Mouse (Mus musculus): ENCODE results near the gene Them5. TPM values are rescaled to one million over a fixed set of nuclear protein-coding genes. Genes with fewer than 3 reads are reported as not detected.

The Them5 gene
- polyA plus RNA-seq, 1 experiment from 2014 or later = 0.19 TPM

GRCm38 (mm10) chr3:94388047-94388446 is 46.1 kb downstream of the Them5 start:
- no peak for ATAC-seq (ENCODE audit: insufficient read depth, low FRiP score, low TSS enrichment)

GRCm38 (mm10) chr3:94389420-94389819 is 47.5 kb downstream of the Them5 start:
- Histone ChIP-seq H3K27ac (ENCODE audit: low read depth, low read length) (no peak overlapping the region), H3K4me2 (ENCODE audit: low read depth) (no peak overlapping the region), H3K4me3 (ENCODE audit: low read depth, low read length) (no peak overlapping the region), H3K9ac (ENCODE audit: low read length) (no peak overlapping the region), H3K4me1 (ENCODE audit: control insufficient read depth, insufficient read depth, low read length) (no peaks in the 10 kb centered on the region), H3K27me3 (ENCODE audit: control insufficient read depth, insufficient read depth, low read length) (no peaks in the 10 kb centered on the region), H3K9me3 (ENCODE audit: control insufficient read depth, low read length) (no peaks in the 10 kb centered on the region), H3K36me3 (ENCODE audit: control insufficient read depth, insufficient read depth, low read length) (no peaks in the 10 kb centered on the region)
- 97% methylated on average over 16 of the region's 16 CpGs for WGBS
- DNase-seq (ENCODE audit: low spot score) = no peak
- ATAC-seq (ENCODE audit: insufficient read depth, low FRiP score, low TSS enrichment) = no peak

More at GRCm38 (mm10) chr3:94388047-94388446, 46.1 kb downstream of the Them5 start:
- no peaks in the 10 kb centered on the region for H3K36me3 ChIP-seq (ENCODE audit: control insufficient read depth, insufficient read depth, low read length)
- no peak overlapping the region for H3K9ac ChIP-seq (ENCODE audit: low read length)
- H3K4me3 ChIP-seq (ENCODE audit: low read depth, low read length) = no peak overlapping the region
- DNase-seq (ENCODE audit: low spot score) = no peak
- H3K27ac ChIP-seq (ENCODE audit: low read depth, low read length) = no peak overlapping the region
- H3K4me1 ChIP-seq (ENCODE audit: control insufficient read depth, insufficient read depth, low read length) = no peaks in the 10 kb centered on the region
- no peaks in the 10 kb centered on the region for H3K27me3 ChIP-seq (ENCODE audit: control insufficient read depth, insufficient read depth, low read length)
- no peaks in the 10 kb centered on the region for H3K9me3 ChIP-seq (ENCODE audit: control insufficient read depth, low read length)
- WGBS = 77% methylated on average over 5 of the region's 5 CpGs
- H3K4me2 ChIP-seq (ENCODE audit: low read depth) = no peak overlapping the region

- Histone ChIP-seq H3K4me3 (ENCODE audit: low read depth, low read length) (no peak overlapping the region), H3K4me1 (ENCODE audit: control insufficient read depth, insufficient read depth, low read length) (no peaks in the 10 kb centered on the region), H3K4me2 (ENCODE audit: low read depth) (no peak overlapping the region), H3K27ac (ENCODE audit: low read depth, low read length) (no peak overlapping the region), H3K9ac (ENCODE audit: low read length) (no peak overlapping the region), H3K36me3 (ENCODE audit: control insufficient read depth, insufficient read depth, low read length) (no peaks in the 10 kb centered on the region), H3K9me3 (ENCODE audit: control insufficient read depth, low read length) (no peaks in the 10 kb centered on the region), H3K27me3 (ENCODE audit: control insufficient read depth, insufficient read depth, low read length) (no peaks in the 10 kb centered on the region)
- DNase-seq (ENCODE audit: low spot score) (no peak), ATAC-seq (ENCODE audit: insufficient read depth, low FRiP score, low TSS enrichment) (no peak)
- WGBS = 78% methylated on average over 5 of the region's 5 CpGs
Measured at GRCm38 (mm10) chr3:94391001-94391400, 49.1 kb downstream of the Them5 start.

DNA sequence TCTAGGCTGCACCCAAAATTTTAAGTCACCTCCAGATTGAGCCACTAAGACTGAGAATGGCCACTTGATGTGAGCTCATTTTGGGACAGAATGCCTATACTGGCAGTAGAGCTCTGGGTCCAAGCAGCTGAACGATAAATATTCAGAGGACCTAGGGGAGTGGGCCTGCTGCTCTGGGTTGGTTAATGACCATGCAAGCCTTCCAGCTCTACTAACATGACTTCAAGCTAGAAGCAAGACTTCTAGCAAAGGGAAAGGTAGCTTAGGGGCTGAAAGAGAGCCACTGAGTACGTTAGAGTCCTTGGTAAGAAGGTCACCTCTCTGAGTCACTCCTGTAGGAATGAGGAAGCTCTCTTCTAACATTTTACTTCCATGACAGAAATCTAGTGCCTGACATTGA is 50.2 kb downstream of the Them5 start:
- Histone ChIP-seq H3K9me3 (ENCODE audit: control insufficient read depth, low read length) (no peaks in the 10 kb centered on the region), H3K36me3 (ENCODE audit: control insufficient read depth, insufficient read depth, low read length) (no peaks in the 10 kb centered on the region), H3K4me3 (ENCODE audit: low read depth, low read length) (no peak overlapping the region), H3K4me2 (ENCODE audit: low read depth) (no peak overlapping the region), H3K4me1 (ENCODE audit: control insufficient read depth, insufficient read depth, low read length) (no peaks in the 10 kb centered on the region), H3K27me3 (ENCODE audit: control insufficient read depth, insufficient read depth, low read length) (no peaks in the 10 kb centered on the region), H3K9ac (ENCODE audit: low read length) (no peak overlapping the region), H3K27ac (ENCODE audit: low read depth, low read length) (no peak overlapping the region)
- 83% methylated on average over 2 of the region's 2 CpGs for WGBS
- ATAC-seq (ENCODE audit: insufficient read depth, low FRiP score, low TSS enrichment) (no peak), DNase-seq (ENCODE audit: low spot score) (no peak)

- Histone ChIP-seq H3K9ac (ENCODE audit: low read length) (no peak overlapping the region), H3K4me2 (ENCODE audit: low read depth) (no peak overlapping the region), H3K4me3 (ENCODE audit: low read depth, low read length) (no peak overlapping the region), H3K4me1 (ENCODE audit: control insufficient read depth, insufficient read depth, low read length) (no peaks in the 10 kb centered on the region), H3K36me3 (ENCODE audit: control insufficient read depth, insufficient read depth, low read length) (no peaks in the 10 kb centered on the region), H3K9me3 (ENCODE audit: control insufficient read depth, low read length) (no peaks in the 10 kb centered on the region), H3K27me3 (ENCODE audit: control insufficient read depth, insufficient read depth, low read length) (no peaks in the 10 kb centered on the region), H3K27ac (ENCODE audit: low read depth, low read length) (no peak overlapping the region)
- WGBS = 71% methylated on average over 4 of the region's 4 CpGs
- DNase-seq (ENCODE audit: low spot score) (no peak), ATAC-seq (ENCODE audit: insufficient read depth, low FRiP score, low TSS enrichment) (no peak)
Measured at GRCm38 (mm10) chr3:94393049-94393448, 51.1 kb downstream of the Them5 start.

DNA sequence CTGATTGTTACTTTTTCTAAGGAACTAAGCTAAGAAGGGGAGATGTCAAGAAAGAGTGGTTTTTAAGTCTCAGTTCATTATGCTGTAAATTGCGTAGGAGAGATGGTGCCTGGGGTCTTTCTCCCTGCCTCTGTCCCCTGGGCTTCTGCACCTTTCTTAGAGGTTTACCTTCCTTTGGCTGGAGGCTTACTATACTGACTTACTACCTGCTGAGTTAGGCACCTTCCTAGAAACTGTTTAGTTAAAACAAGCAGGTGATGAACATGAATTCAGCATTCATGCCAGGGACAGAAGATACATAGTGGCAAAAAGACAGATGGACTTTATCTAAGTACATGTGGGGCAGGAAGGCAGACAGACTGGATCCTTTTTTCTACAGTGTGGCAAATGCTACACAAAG is 54.4 kb downstream of the Them5 start:
- Histone ChIP-seq H3K27me3 (ENCODE audit: control insufficient read depth, insufficient read depth, low read length) (no peaks in the 10 kb centered on the region), H3K9ac (ENCODE audit: low read length) (no peak overlapping the region), H3K9me3 (ENCODE audit: control insufficient read depth, low read length) (no peaks in the 10 kb centered on the region), H3K4me3 (ENCODE audit: low read depth, low read length) (no peak overlapping the region), H3K27ac (ENCODE audit: low read depth, low read length) (no peak overlapping the region), H3K4me1 (ENCODE audit: control insufficient read depth, insufficient read depth, low read length) (peaks cover 8% of the 10 kb centered on the region; the same call in 1 of the 2 replicates), H3K36me3 (ENCODE audit: control insufficient read depth, insufficient read depth, low read length) (no peaks in the 10 kb centered on the region), H3K4me2 (ENCODE audit: low read depth) (no peak overlapping the region)
- 84% methylated on average over 1 of the region's 1 CpGs for WGBS
- ATAC-seq (ENCODE audit: insufficient read depth, low FRiP score, low TSS enrichment) (no peak), DNase-seq (ENCODE audit: low spot score) (no peak)

DNA sequence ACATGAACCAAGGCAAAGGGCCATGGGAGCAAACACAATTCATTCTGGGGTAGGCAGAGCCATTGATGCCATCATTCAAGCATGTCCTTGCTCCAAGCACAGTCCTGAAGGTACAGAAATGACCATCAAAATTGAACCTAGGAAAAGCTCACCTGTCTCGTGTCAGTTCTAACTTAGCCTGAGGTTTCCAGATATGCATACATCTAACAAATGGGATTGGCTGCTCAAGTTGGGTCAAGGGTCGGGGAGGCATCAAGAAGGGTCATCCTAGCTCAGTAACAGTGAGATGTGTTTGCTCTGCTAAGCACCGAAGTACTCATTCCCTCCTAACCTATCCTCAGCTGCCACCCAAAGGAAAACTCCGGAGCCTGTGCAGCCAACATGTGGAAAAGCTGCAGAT is 55.0 kb downstream of the Them5 start:
- H3K4me1 ChIP-seq (ENCODE audit: control insufficient read depth, insufficient read depth, low read length) = peaks cover 8% of the 10 kb centered on the region; the same call in 1 of the 2 replicates
- DNase-seq (ENCODE audit: low spot score) (no peak), ATAC-seq (ENCODE audit: insufficient read depth, low FRiP score, low TSS enrichment) (no peak)
- H3K4me2 ChIP-seq (ENCODE audit: low read depth) = no peak overlapping the region
- H3K27me3 ChIP-seq (ENCODE audit: control insufficient read depth, insufficient read depth, low read length) = no peaks in the 10 kb centered on the region
- no peaks in the 10 kb centered on the region for H3K36me3 ChIP-seq (ENCODE audit: control insufficient read depth, insufficient read depth, low read length)
- H3K9me3 ChIP-seq (ENCODE audit: control insufficient read depth, low read length) = no peaks in the 10 kb centered on the region
- H3K4me3 ChIP-seq (ENCODE audit: low read depth, low read length) = no peak overlapping the region
- no peak overlapping the region for H3K9ac ChIP-seq (ENCODE audit: low read length)
- H3K27ac ChIP-seq (ENCODE audit: low read depth, low read length) = no peak overlapping the region
- WGBS = 83% methylated on average over 4 of the region's 4 CpGs

Other genes starting within 250 kb of the Them5 start
- not detected in 2 replicates for gene Gm10696, start 163.9 kb upstream of the Them5 start, polyA plus RNA-seq (2014; fragmentation: Nextera tagmentation; extraction: Ambion mirVana)
- not detected in 2 replicates for gene Gm5286, start 145.4 kb upstream of the Them5 start, polyA plus RNA-seq (2014; fragmentation: Nextera tagmentation; extraction: Ambion mirVana)
- not detected in 2 replicates for gene Gm4778, start 78.1 kb upstream of the Them5 start, polyA plus RNA-seq (2014; fragmentation: Nextera tagmentation; extraction: Ambion mirVana)
- gene Them4, start 32.0 kb upstream of the Them5 start, polyA plus RNA-seq (2014; fragmentation: Nextera tagmentation; extraction: Ambion mirVana) = 14.8 TPM in 2 replicates
- 1.4 and 1.6 TPM in 2 replicates for gene C2cd4d, start 20.3 kb downstream of the Them5 start, polyA plus RNA-seq (2014; fragmentation: Nextera tagmentation; extraction: Ambion mirVana)
- gene Rorc, start 30.7 kb downstream of the Them5 start, polyA plus RNA-seq (2014; fragmentation: Nextera tagmentation; extraction: Ambion mirVana) = 0.28 TPM in 1 of 2 replicates, not detected in the other
- gene Lingo4, start 56.4 kb downstream of the Them5 start, polyA plus RNA-seq (2014; fragmentation: Nextera tagmentation; extraction: Ambion mirVana) = 0.33 and 0.46 TPM in 2 replicates
- 43.8 and 48.1 TPM in 2 replicates for gene Tdrkh, start 71.2 kb downstream of the Them5 start, polyA plus RNA-seq (2014; fragmentation: Nextera tagmentation; extraction: Ambion mirVana)
- gene Mrpl9, start 101.2 kb downstream of the Them5 start, polyA plus RNA-seq (2014; fragmentation: Nextera tagmentation; extraction: Ambion mirVana) = 64.7 and 68.3 TPM in 2 replicates
- gene Oaz3, start 101.8 kb downstream of the Them5 start, polyA plus RNA-seq (2014; fragmentation: Nextera tagmentation; extraction: Ambion mirVana) = 0.23 and 0.41 TPM in 2 replicates
- gene Celf3, start 136.2 kb downstream of the Them5 start, polyA plus RNA-seq (2014; fragmentation: Nextera tagmentation; extraction: Ambion mirVana) = 143 and 154 TPM in 2 replicates
- gene Riiad1, start 138.2 kb downstream of the Them5 start, polyA plus RNA-seq (2014; fragmentation: Nextera tagmentation; extraction: Ambion mirVana) = 9.3 and 9.5 TPM in 2 replicates
- 36.4 and 39.9 TPM in 2 replicates for gene Snx27, start 240.6 kb downstream of the Them5 start, polyA plus RNA-seq (2014; fragmentation: Nextera tagmentation; extraction: Ambion mirVana)

All from neural tube, embryonic 11.5 days (tissue).